Mouse (Mus musculus) intestine, embryonic 16.5 days (tissue): Measurements from ENCODE around the gene Olfr1245. TPM values are rescaled to one million over a fixed set of nuclear protein-coding genes. Genes with fewer than 3 reads are reported as not detected.

ENCODE experiments used
- polyA plus RNA-seq: library from polyadenylated mRNA; unstranded; fragments of >200 nt; fragmentation: Nextera tagmentation; extraction: Ambion mirVana; gene quantifications from 2 replicates; pipeline ENCODE4 v1.2.1, GENCODE M21; 2015

The Olfr1245 gene
- polyA plus RNA-seq, 1 experiment from 2014 or later = not detected

Other genes starting within 250 kb of the Olfr1245 start
- not detected in 2 replicates for gene Olfr1232, start 248.8 kb downstream of the Olfr1245 start, polyA plus RNA-seq
- not detected in 2 replicates for gene Olfr1233, start 236.0 kb downstream of the Olfr1245 start, polyA plus RNA-seq
- gene Olfr1234, start 213.6 kb downstream of the Olfr1245 start, polyA plus RNA-seq = not detected in 2 replicates
- not detected in 2 replicates for gene Olfr1238, start 168.8 kb downstream of the Olfr1245 start, polyA plus RNA-seq
- gene Olfr1239, start 158.0 kb downstream of the Olfr1245 start, polyA plus RNA-seq = not detected in 2 replicates
- gene Olfr1240, start 135.4 kb downstream of the Olfr1245 start, polyA plus RNA-seq = not detected in 2 replicates
- not detected in 2 replicates for gene Olfr1241, start 91.3 kb downstream of the Olfr1245 start, polyA plus RNA-seq
- not detected in 2 replicates for gene Olfr1242, start 80.1 kb downstream of the Olfr1245 start, polyA plus RNA-seq
- gene Olfr1243, start 47.0 kb downstream of the Olfr1245 start, polyA plus RNA-seq = not detected in 2 replicates
- not detected in 2 replicates for gene Olfr1246, start 14.7 kb upstream of the Olfr1245 start, polyA plus RNA-seq
- gene Olfr1247, start 35.7 kb upstream of the Olfr1245 start, polyA plus RNA-seq = not detected in 2 replicates
- not detected in 2 replicates for gene Olfr1248, start 39.8 kb upstream of the Olfr1245 start, polyA plus RNA-seq
- not detected in 2 replicates for gene Olfr1249, start 56.5 kb upstream of the Olfr1245 start, polyA plus RNA-seq
- gene Olfr1250, start 83.0 kb upstream of the Olfr1245 start, polyA plus RNA-seq = not detected in 2 replicates
- gene Olfr1251, start 93.5 kb upstream of the Olfr1245 start, polyA plus RNA-seq = not detected in 2 replicates
- not detected in 2 replicates for gene Olfr1252, start 146.6 kb upstream of the Olfr1245 start, polyA plus RNA-seq
- not detected in 2 replicates for gene Olfr1253, start 178.6 kb upstream of the Olfr1245 start, polyA plus RNA-seq
- not detected in 2 replicates for gene Olfr1254, start 215.2 kb upstream of the Olfr1245 start, polyA plus RNA-seq
- not detected in 2 replicates for gene Olfr1255, start 233.6 kb upstream of the Olfr1245 start, polyA plus RNA-seq